Mouse (Mus musculus) stomach, postnatal 0 days (tissue): ENCODE results near the gene Itprid1.

Source experiments
- CTCF ChIP-seq: IDR thresholded peaks from 2 replicates; pipeline ENCODE4 v1.5.1; 2016; ENCODE audit warnings: antibody characterized with exemption, low read depth, mild to moderate bottlenecking, moderate library complexity
- EP300 ChIP-seq: optimal IDR thresholded peaks from 2 replicates; pipeline ENCODE3; 2016; ENCODE audit warnings: antibody characterized with exemption

GRCm38 (mm10) chr6:55802686-55803085, 34.0 kb upstream of the Itprid1 start:
- no peak for TF ChIP-seq EP300
- TF ChIP-seq CTCF = no peak
